Mouse (Mus musculus) liver, embryonic 12.5 days (tissue): ENCODE measurements around the gene Rapgef4. TPM values are rescaled to one million over a fixed set of nuclear protein-coding genes. Genes with fewer than 3 reads are reported as not detected.

Source experiments
- ATAC-seq: fragments of 200-750 bp; cut with Nextera tagmentation; 2 replicates; pipeline ENCODE4 v1.8.0; 2017; ENCODE audit warnings: moderate number of reproducible peaks, mild to moderate bottlenecking, moderate library complexity
- H3K27ac ChIP-seq: fragments of 300-500 bp; sonication (generic); 2 replicates; pipeline ENCODE4 v1.5.1; 2016; ENCODE audit warnings: mild to moderate bottlenecking
- H3K27me3 ChIP-seq: fragments of 300-500 bp; sonication (generic); replicated peaks from 2 replicates; pipeline ENCODE4 v1.6.1; 2016; ENCODE audit warnings: mild to moderate bottlenecking, moderate library complexity
- H3K36me3 ChIP-seq: fragments of 300-500 bp; sonication (generic); 2 replicates; pipeline ENCODE4 v1.6.1; 2016; ENCODE audit warnings: mild to moderate bottlenecking, moderate library complexity
- H3K4me1 ChIP-seq: fragments of 300-500 bp; sonication (generic); 2 replicates; pipeline ENCODE4 v1.6.1; 2016
- H3K4me2 ChIP-seq: fragments of 300-500 bp; sonication (generic); 2 replicates; pipeline ENCODE4 v1.6.1; 2016; ENCODE audit warnings: mild to moderate bottlenecking, moderate library complexity
- H3K4me3 ChIP-seq: fragments of 300-500 bp; sonication (generic); 2 replicates; pipeline ENCODE4 v1.5.1; 2016; ENCODE audit warnings: mild to moderate bottlenecking, moderate library complexity
- H3K9ac ChIP-seq: fragments of 300-500 bp; sonication (generic); 2 replicates; pipeline ENCODE4 v1.6.1; 2016; ENCODE audit warnings: mild to moderate bottlenecking, moderate library complexity
- H3K9me3 ChIP-seq: fragments of 300-500 bp; sonication (generic); replicated peaks from 2 replicates; pipeline ENCODE4 v1.6.1; 2016; ENCODE audit warnings: mild to moderate bottlenecking, moderate library complexity
- WGBS: fragments of 180-500 bp; shearing (Covaris S2); methylation state at CpG from one replicate; pipeline ENCODE4 v1.1.7; 2016; ENCODE audit not compliant: insufficient replicate concordance; 5-methylcytosine and 5-hydroxymethylcytosine counted together
- polyA plus RNA-seq: library from polyadenylated mRNA; unstranded; fragments of >200 nt; fragmentation: Nextera tagmentation; extraction: Ambion mirVana; gene quantifications from 2 replicates; pipeline ENCODE4 v1.2.1, GENCODE M21; 2016

Rapgef4 gene
- polyA plus RNA-seq, 1 experiment from 2014 or later = 3.6 TPM

DNA sequence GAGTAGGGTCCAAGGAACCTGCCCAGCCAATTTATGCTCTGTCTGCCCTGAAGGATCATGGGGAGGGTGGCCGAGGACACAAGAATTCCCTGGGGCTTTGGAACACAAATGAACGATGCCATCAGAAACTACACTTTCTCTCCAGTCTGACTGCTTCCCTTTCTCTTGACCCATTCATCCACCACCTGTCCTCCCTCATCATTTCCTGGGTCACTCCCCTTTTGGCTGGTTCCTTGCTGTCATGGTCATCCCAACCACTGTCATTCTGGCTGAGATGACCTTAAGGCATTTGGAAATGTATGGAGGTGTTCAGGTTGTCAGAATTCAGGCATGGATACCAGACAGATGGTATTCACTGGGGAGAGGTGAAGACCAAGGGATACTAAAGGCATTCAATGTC is 200.4 kb downstream of the Rapgef4 start:
- Histone ChIP-seq H3K36me3 (no peaks in the 10 kb centered on the region), H3K9ac (no peak overlapping the region), H3K27ac (no peak overlapping the region), H3K27me3 (no peaks in the 10 kb centered on the region), H3K4me3 (no peak overlapping the region), H3K4me1 (peaks cover 25% of the 10 kb centered on the region), H3K4me2 (no peak overlapping the region), H3K9me3 (no peaks in the 10 kb centered on the region)
- no peak for ATAC-seq
- WGBS = 69% methylated on average over 2 of the region's 2 CpGs

DNA sequence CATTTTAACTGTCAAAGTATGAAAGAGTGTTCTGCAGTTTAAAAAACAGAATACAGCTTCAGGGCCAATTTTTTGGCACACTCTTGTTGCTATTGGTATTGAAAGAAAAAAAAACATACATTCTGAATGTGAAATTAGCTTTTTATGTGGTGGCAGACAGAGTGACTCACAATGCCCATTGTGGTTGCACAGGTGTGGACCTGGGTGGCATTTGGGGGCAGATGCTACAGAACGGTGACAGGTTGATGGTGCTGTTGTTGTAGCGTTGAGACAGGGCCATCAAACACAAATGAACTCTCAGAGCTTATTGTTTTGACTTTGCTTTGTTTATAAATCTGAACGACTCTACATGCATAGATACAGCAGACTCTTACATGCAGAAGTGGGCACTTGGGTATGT is 202.7 kb downstream of the Rapgef4 start:
- no peak for ATAC-seq

DNA sequence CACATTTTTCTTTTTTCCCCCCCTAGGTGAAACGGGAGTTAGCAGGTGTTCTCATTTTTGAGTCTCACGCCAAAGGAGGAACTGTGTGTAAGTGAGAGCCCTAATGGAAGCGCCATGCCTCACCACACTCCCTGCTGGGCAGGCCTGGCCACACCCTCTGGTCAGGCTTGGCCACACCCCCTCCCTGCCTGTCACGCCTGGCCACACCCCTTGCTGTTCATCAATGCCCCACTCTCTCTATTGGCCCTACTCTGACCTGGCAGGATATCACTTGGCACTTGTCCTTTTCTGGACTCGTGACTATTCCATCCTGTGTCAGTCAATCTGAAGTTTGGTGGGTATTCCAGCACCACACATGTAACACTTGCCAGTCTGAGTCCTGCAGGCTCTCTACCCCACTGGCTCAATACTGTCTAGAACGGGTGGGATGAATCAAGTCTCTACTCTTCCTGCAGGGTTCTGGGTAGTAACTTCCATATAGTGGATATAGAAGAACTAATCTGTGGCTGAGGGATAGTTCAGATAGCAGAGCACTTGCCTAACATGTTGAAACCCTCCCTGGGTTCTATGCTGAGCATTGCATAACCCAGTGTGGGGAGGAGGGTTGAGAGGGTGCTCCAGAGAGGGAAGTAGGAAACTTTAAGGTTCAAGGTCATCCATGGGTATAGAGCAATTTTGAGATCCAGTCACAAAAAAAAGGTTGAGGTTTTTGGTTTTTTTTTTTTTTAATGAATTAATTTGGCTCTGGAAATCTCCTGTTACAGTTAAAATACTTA is 215.3 kb downstream of the Rapgef4 start:
- Histone ChIP-seq H3K36me3 (0 out of 2 replicates have a peak, but pooled peaks cover 3% of the 10 kb centered on the region), H3K27me3 (no peaks in the 10 kb centered on the region), H3K9ac (no peak overlapping the region), H3K4me3 (no peak overlapping the region), H3K27ac (no peak overlapping the region), H3K9me3 (no peaks in the 10 kb centered on the region; the same call in 1 of the 2 replicates), H3K4me1 (peaks cover 17% of the 10 kb centered on the region), H3K4me2 (no peak overlapping the region)
- peak; percentile 90 for ATAC-seq
- 29% methylated on average over 6 of the region's 6 CpGs for WGBS

More for the DNA sequence above, 202.7 kb downstream of the Rapgef4 start:
- H3K9ac ChIP-seq = no peak overlapping the region
- H3K27me3 ChIP-seq = no peaks in the 10 kb centered on the region
- no peak overlapping the region for H3K4me3 ChIP-seq
- WGBS = 75% methylated on average over 3 of the region's 3 CpGs
- no peaks in the 10 kb centered on the region for H3K9me3 ChIP-seq
- H3K4me1 ChIP-seq = peaks cover 8% of the 10 kb centered on the region
- H3K4me2 ChIP-seq = no peak overlapping the region
- no peak overlapping the region for H3K27ac ChIP-seq
- H3K36me3 ChIP-seq = no peaks in the 10 kb centered on the region

DNA sequence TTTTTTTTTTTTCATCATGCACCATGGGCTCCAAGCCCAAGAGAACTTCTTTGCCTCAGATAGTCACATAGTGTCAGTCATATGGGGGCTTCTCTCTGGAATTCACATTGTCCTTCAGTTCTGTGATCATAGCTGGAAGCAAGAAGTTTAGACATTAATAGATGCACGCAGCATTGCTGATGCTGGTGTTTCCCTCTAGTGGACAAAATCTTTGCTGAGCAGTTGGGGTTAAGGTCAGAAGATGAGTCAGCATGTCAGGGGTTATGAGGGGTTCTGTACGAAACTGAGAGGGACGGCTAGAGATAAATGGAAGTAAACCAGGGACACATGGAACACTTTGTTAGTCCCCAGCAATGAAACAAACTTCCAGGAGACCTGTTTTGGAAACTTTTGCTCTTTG is 216.0 kb downstream of the Rapgef4 start:
- Histone ChIP-seq H3K9me3 (no peaks in the 10 kb centered on the region), H3K4me2 (no peak overlapping the region), H3K27me3 (no peaks in the 10 kb centered on the region), H3K4me1 (peaks cover 19% of the 10 kb centered on the region), H3K36me3 (no peaks in the 10 kb centered on the region), H3K4me3 (no peak overlapping the region), H3K27ac (no peak overlapping the region), H3K9ac (no peak overlapping the region)
- 10% methylated on average over 3 of the region's 3 CpGs for WGBS
- no peak for ATAC-seq

DNA sequence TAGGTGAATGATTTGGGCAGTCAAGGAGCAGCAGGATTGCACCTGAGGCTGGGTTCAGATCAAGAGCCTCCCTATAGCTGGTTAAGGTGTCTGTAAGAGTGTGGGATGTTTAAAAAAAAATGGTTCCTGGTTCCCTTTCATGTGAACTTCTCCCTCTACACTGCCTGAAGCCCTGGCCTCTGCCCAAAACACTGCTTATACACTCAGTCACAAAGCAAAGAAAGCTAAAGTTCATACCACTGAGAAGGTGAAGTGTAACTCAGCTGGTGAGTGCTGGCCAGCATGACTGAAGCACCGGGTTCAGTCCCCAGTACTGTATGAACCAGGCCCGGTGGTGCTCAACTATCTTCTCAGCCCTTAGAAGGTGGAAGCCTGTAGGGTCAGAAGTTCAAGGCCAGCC is 218.4 kb downstream of the Rapgef4 start:
- Histone ChIP-seq H3K4me1 (peaks cover 20% of the 10 kb centered on the region), H3K27me3 (0 out of 2 replicates have a peak, but pooled peaks cover 3% of the 10 kb centered on the region), H3K4me3 (no peak overlapping the region), H3K27ac (no peak overlapping the region), H3K9ac (no peak overlapping the region), H3K9me3 (no peaks in the 10 kb centered on the region), H3K4me2 (no peak overlapping the region), H3K36me3 (no peaks in the 10 kb centered on the region)
- ATAC-seq = no peak
- whole genome bisulfite sequencing = 78% methylated on average over 2 of the region's 2 CpGs

DNA sequence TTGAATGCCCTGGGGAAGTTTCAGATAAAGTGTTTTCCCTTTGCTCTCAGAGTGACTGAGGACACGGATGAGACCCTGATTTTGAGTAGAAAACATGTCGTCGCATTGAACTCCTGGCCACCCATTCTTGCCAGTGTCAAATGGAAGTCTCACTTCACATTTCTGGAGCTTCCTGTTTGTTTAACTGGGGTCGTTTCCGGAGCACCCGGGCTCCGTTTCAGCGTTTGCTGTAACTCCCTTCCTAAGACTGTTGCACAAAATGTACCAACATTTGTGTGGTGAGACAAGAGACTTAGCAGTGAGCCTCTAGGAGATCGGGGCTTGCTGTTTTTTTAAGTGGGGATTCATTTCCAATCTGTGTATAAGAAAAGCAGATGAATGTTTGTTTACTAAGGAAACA is 220.5 kb downstream of the Rapgef4 start:
- H3K4me3 ChIP-seq = no peak overlapping the region
- ATAC-seq = no peak
- peaks cover 6% of the 10 kb centered on the region; the same call in 1 of the 2 replicates for H3K27me3 ChIP-seq
- WGBS = 25% methylated on average over 9 of the region's 9 CpGs
- H3K36me3 ChIP-seq = no peaks in the 10 kb centered on the region
- peaks cover 15% of the 10 kb centered on the region for H3K4me1 ChIP-seq
- peak overlapping the region; percentile 38; the same call in 1 of the 2 replicates for H3K27ac ChIP-seq
- H3K4me2 ChIP-seq = no peak overlapping the region
- no peak overlapping the region for H3K9ac ChIP-seq
- no peaks in the 10 kb centered on the region for H3K9me3 ChIP-seq

DNA sequence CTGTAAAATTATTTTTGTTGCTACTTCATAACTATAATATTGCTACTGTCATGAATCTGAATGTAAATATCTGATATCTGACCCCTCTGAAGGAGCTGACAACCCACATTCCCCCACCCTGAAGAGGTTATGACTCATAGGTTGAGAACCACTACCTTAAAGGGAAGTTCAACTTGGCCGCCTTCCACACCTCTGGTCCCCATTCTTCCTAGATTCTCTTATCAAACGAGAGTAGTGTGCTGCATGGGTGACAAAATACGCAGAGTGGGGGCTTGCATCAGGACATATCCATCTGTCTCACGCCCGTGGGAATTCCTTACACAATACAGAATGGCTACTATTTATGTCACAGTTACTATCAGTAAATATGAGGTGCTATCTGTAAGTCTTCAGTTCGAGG is 221.2 kb downstream of the Rapgef4 start:
- no peaks in the 10 kb centered on the region for H3K9me3 ChIP-seq
- H3K27ac ChIP-seq = no peak overlapping the region
- H3K4me2 ChIP-seq = no peak overlapping the region
- no peaks in the 10 kb centered on the region for H3K36me3 ChIP-seq
- H3K4me3 ChIP-seq = no peak overlapping the region
- 31% methylated on average over 6 of the region's 6 CpGs for WGBS
- H3K27me3 ChIP-seq = peaks cover 6% of the 10 kb centered on the region; the same call in 1 of the 2 replicates
- peaks cover 9% of the 10 kb centered on the region for H3K4me1 ChIP-seq
- H3K9ac ChIP-seq = no peak overlapping the region
- ATAC-seq = no peak

DNA sequence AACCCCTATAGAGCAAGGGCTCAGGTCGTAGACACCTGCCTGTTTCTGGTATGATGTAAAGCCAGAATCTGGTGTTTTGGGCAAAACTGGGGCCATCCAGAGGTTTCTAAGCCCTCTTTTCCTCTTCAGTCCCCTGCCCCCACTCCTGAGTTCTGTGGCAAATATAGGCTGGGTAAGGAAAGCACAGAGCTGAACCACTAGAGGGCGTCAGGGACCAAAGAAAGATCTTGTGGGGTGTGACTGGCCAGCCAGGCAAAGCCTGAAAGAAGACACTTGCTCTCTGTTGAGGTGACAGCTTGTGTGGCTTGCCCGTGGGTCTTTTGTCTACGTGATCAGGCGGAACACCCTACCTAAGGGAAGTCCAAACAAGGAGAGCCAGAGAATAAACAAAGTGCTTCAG is 222.6 kb downstream of the Rapgef4 start:
- Histone ChIP-seq H3K4me2 (no peak overlapping the region), H3K27me3 (peaks cover 6% of the 10 kb centered on the region; the same call in 1 of the 2 replicates), H3K9me3 (no peaks in the 10 kb centered on the region), H3K9ac (no peak overlapping the region), H3K27ac (no peak overlapping the region), H3K4me3 (no peak overlapping the region), H3K4me1 (peaks cover 8% of the 10 kb centered on the region), H3K36me3 (no peaks in the 10 kb centered on the region)
- 13% methylated on average over 5 of the region's 5 CpGs for WGBS
- peak; percentile 30; the same call in 1 of the 2 replicates for ATAC-seq

DNA sequence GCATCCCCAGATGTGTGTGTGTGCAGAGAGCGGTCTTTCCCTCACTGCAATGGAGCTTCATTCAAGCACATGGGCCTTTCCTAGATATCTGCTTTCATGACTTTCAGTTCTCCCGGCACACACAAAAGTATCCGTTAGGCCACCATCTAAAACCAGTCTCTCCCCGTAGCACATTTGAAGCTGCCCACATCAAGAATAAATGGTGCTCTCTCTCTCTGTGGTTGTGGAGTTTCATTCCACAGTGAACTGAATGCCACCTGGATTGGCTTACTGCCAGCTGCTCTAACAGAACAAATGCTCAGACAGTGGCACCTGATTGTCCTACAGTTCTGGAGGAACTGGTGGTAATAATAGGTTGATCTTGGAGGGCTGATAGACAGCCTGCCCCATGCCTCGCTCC is 224.8 kb downstream of the Rapgef4 start:
- 85% methylated on average over 5 of the region's 5 CpGs for WGBS

DNA sequence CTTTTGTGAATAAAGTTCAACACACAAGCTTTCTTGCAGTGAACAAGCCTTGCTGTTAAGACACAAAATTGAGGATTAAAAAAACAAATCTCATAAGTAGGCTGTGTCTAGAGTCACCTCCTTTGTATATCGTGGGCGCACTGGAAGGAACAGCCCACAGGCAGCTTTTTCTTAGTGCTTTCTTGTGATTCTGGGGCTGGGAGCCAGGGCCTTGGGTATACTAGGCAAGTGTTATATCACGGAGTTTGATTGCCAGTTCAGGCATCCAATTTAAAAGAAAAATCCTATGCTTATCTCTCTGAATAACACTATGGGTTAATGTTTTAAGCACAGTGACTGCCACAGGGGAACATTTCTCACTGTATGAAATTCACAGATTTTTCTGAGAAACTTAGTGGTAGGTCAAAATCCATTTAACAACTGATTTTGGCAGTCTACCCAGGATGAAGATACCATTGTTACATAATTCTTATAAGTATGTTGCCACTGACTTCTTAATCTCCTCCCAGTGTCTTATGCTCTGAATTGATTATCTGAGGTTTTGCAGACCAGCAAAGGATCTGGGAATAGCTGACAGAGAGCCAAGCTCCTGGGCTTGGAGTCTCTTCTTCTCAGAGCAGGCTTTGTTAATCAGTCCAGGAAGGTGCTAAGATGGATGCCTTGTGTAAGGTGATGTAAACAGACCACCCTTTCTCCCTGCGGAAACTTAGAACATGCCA is 225.6 kb downstream of the Rapgef4 start:
- Histone ChIP-seq H3K27ac (no peak overlapping the region), H3K4me2 (no peak overlapping the region), H3K36me3 (no peaks in the 10 kb centered on the region), H3K9me3 (no peaks in the 10 kb centered on the region), H3K9ac (no peak overlapping the region), H3K27me3 (peaks cover 6% of the 10 kb centered on the region; the same call in 1 of the 2 replicates), H3K4me3 (no peak overlapping the region), H3K4me1 (peaks cover 3% of the 10 kb centered on the region)
- WGBS = 66% methylated on average over 4 of the region's 4 CpGs
- no peak for ATAC-seq

More for the DNA sequence above, 224.8 kb downstream of the Rapgef4 start:
- peaks cover 6% of the 10 kb centered on the region; the same call in 1 of the 2 replicates for H3K27me3 ChIP-seq
- no peaks in the 10 kb centered on the region for H3K36me3 ChIP-seq
- H3K4me2 ChIP-seq = no peak overlapping the region
- no peak overlapping the region for H3K4me3 ChIP-seq
- H3K9ac ChIP-seq = no peak overlapping the region
- H3K9me3 ChIP-seq = no peaks in the 10 kb centered on the region
- no peak for ATAC-seq
- H3K27ac ChIP-seq = no peak overlapping the region
- peaks cover 8% of the 10 kb centered on the region for H3K4me1 ChIP-seq

DNA sequence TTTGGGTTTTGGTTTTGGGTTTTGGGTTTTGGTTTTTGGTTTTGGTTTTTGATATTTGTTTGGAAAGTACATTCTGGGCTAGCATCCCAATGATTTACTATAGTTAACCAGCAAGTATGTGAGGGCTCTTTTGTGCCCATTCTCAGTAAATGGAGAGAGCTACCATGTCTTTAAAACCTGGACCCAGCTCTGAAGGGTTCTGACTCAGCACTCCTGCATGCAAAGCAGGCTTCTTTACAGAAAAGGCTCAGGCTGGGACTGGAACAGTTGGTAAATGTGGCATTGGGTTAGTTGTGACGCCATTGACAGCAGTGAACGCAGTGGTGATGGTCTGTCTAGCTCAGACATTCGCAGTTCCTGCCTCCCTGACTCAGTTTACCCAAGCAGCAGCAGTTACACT is 236.3 kb downstream of the Rapgef4 start:
- ATAC-seq = no peak
- no peaks in the 10 kb centered on the region for H3K4me1 ChIP-seq
- H3K27me3 ChIP-seq = no peaks in the 10 kb centered on the region
- WGBS = 73% methylated on average over 3 of the region's 3 CpGs
- no peaks in the 10 kb centered on the region for H3K9me3 ChIP-seq
- no peak overlapping the region for H3K4me3 ChIP-seq
- H3K4me2 ChIP-seq = no peak overlapping the region
- H3K27ac ChIP-seq = no peak overlapping the region
- no peaks in the 10 kb centered on the region for H3K36me3 ChIP-seq
- H3K9ac ChIP-seq = no peak overlapping the region

DNA sequence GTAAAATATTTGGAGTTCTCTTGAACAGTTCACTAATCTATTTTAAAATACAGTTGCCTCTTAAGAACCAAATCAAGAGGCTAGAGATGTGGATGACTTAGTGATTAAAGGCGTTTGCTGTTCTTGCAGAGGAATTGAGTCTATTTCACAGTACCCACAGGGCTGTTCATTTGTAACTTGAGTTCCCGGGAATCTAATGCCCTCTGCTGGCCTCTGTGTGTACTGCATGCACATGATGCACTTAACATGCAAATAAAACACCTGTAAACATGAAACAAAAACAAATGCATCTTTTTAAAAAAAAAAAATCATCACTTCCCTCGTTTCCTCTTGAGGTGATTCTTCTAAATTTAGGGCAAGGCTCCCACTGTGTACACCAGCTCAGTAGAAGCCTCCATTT is 238.9 kb downstream of the Rapgef4 start:
- Histone ChIP-seq H3K4me2 (no peak overlapping the region), H3K4me3 (no peak overlapping the region), H3K9ac (no peak overlapping the region), H3K36me3 (no peaks in the 10 kb centered on the region), H3K27me3 (no peaks in the 10 kb centered on the region), H3K27ac (no peak overlapping the region), H3K4me1 (no peaks in the 10 kb centered on the region), H3K9me3 (no peaks in the 10 kb centered on the region)
- no peak for ATAC-seq
- 8% methylated on average over 3 of the region's 3 CpGs for WGBS
